Mouse (Mus musculus): ENCODE data around the gene Npc2. TPM values are rescaled to one million over a fixed set of nuclear protein-coding genes. Genes with fewer than 3 reads are reported as not detected.

Npc2 gene
- polyA plus RNA-seq, 1 experiment from 2014 or later, result 24.0 TPM

DNA sequence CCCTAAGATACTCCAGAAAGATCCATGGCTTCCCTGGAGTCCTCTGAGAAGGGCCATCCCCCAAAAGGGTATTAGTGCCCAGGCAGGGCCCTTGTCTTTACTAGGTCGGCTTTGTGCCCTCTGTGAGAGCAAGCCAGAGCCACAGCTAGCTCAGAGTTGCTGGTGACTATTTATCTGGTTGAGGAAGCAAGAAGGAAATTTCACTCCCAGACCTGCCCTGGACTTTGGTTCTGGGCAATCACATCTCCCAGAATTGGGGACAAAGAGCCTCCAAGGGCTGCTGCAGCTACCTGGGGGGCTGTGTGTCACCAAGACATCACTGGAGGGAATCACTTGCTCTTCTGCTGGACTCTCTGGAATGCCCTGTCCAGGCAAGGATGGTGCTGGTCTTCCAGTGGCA lies 33.1 kb upstream of the Npc2 start:
- Histone ChIP-seq H3K27me3 (replicated peaks) (peaks cover 54% of the 10 kb centered on the region), H3K9me3 (replicated peaks) (no peaks in the 10 kb centered on the region), H3K27ac (no peak overlapping the region), H3K4me1 (no peaks in the 10 kb centered on the region; the same call in 1 of the 2 replicates), H3K9ac (no peak overlapping the region), H3K4me3 (no peak overlapping the region), H3K36me3 (no peaks in the 10 kb centered on the region), H3K4me2 (no peak overlapping the region)
- ATAC-seq, result no peak
- 55% methylated on average over 1 of the region's 1 CpGs for WGBS (ENCODE audit: insufficient replicate concordance)

DNA sequence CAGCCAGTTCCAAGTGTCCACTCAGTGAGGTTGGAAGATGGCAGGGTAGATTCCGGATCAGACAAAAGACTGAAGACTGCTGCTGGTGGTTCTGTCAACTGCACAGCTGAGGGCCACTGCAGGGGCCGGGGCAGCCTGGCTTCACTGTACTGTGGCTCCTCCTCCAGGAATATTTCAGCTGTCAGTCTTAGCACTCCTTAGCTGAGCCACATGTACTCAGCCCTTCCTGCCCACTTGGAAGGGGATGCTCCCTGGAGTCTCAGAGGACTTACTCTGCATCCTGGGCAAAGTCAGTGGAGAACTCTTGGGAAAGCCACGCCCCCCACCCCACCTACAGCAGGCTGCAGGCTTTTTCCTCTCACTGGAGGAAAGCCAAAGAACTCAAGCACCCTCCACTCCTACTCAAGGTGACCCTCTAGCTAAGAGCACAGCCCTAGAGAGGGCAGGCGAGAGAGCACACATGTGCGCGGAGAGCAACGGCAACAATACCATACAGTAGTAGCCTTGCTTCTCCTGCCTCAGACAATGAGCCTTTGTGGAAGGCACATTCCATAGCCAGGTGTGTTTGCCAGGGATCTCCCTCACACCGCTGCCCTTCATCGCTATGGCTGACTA lies 32.4 kb upstream of the Npc2 start:
- no peak for ATAC-seq
- H3K27ac ChIP-seq, result no peak overlapping the region
- H3K36me3 ChIP-seq, result no peaks in the 10 kb centered on the region
- no peaks in the 10 kb centered on the region for H3K9me3 ChIP-seq (replicated peaks)
- 63% methylated on average over 9 of the region's 9 CpGs for WGBS (ENCODE audit: insufficient replicate concordance)
- peaks cover 61% of the 10 kb centered on the region for H3K27me3 ChIP-seq (replicated peaks)
- H3K4me3 ChIP-seq, result no peak overlapping the region
- no peak overlapping the region for H3K9ac ChIP-seq
- H3K4me1 ChIP-seq, result no peaks in the 10 kb centered on the region
- no peak overlapping the region for H3K4me2 ChIP-seq

GRCm38 (mm10) chr12:84802625-84803024 lies 29.7 kb upstream of the Npc2 start:
- Histone ChIP-seq H3K4me3 (no peak overlapping the region), H3K9ac (no peak overlapping the region), H3K4me1 (peaks cover 3% of the 10 kb centered on the region; the same call in 1 of the 2 replicates), H3K36me3 (no peaks in the 10 kb centered on the region), H3K4me2 (no peak overlapping the region), H3K27me3 (replicated peaks) (peaks cover 56% of the 10 kb centered on the region), H3K27ac (no peak overlapping the region), H3K9me3 (replicated peaks) (no peaks in the 10 kb centered on the region)
- no peak for ATAC-seq
- 41% methylated on average over 3 of the region's 3 CpGs for WGBS (ENCODE audit: insufficient replicate concordance)

DNA sequence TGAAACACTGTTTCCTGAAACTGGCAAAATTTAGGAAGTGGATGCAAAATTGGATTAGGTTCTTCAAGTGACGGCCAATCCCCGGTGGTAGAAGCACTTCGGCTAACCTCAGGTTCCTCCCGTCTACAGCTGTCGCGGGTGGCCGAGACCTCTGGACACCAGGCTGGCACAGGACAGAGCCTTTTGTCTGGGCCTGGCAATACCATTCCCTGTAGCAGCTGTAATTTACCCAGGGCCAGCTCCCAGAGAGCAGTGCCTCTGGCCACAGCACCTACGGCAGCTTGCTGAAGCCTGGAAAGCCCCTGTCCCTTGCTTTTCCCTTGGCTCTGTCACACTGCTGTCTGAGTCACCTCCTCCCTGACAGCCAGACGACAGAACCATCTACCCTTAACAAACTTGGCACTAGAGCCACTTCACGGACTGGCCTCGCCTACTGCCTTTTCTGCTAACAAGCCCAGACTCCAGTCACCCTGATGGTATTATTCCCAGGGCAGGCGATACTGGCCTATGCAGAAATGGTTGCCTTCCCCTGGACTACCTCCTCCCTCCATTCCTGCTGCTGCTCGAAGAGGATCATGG lies 28.7 kb upstream of the Npc2 start:
- 71% methylated on average over 13 of the region's 13 CpGs for whole genome bisulfite sequencing (ENCODE audit: insufficient replicate concordance)
- Histone ChIP-seq H3K36me3 (no peaks in the 10 kb centered on the region), H3K9ac (no peak overlapping the region)

DNA sequence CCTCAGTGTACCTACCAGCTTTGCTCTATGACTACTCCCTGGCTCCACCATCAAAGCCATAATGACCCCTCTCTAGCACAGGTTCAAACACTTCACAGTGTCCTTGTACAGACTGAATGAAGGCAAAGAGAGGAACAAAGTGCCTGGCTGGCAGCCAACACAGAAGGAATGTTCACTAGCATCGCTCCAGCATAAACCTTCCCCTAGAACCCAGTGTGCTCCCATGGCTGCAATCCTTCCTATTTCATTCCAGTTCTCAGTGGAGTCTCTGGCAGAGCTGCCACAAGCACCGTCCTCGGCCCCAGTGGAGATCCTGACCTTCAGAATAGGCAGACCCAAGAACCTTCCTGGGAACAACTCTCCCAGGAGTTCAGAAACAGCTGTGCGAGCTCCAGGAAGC lies 27.5 kb upstream of the Npc2 start:
- ATAC-seq, result no peak
- Histone ChIP-seq H3K4me2 (no peak overlapping the region), H3K9me3 (replicated peaks) (no peaks in the 10 kb centered on the region), H3K9ac (no peak overlapping the region), H3K4me1 (peaks cover 3% of the 10 kb centered on the region; the same call in 1 of the 2 replicates), H3K27ac (no peak overlapping the region), H3K27me3 (replicated peaks) (peaks cover 43% of the 10 kb centered on the region), H3K36me3 (no peaks in the 10 kb centered on the region), H3K4me3 (no peak overlapping the region)
- WGBS (ENCODE audit: insufficient replicate concordance), result 64% methylated on average over 4 of the region's 4 CpGs

More for the DNA sequence above, 28.7 kb upstream of the Npc2 start:
- no peak overlapping the region for H3K27ac ChIP-seq
- no peak overlapping the region for H3K4me3 ChIP-seq
- H3K27me3 ChIP-seq (replicated peaks), result peaks cover 50% of the 10 kb centered on the region
- H3K4me2 ChIP-seq, result no peak overlapping the region
- no peaks in the 10 kb centered on the region for H3K9me3 ChIP-seq (replicated peaks)
- ATAC-seq, result no peak
- H3K4me1 ChIP-seq, result peaks cover 3% of the 10 kb centered on the region; the same call in 1 of the 2 replicates

DNA sequence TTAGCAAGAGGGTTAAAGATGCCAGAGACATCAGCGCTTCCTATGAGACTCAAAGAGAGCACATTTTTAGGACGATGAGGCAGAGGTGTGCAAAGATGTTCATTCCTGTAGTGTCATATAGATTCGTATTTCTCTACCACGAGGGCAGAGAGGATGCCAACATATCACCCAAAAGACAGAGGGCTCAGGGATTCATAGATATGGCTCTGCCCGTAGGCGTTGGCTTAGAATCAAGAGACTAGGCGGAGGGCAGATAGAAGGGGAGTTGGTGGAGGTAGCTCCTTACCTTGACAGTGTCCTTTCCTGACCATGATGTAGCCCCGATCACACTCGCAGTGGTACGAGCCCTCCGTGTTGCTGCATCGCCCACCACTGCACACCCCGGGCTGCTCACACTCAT lies 26.1 kb upstream of the Npc2 start:
- no peak for ATAC-seq
- H3K9ac ChIP-seq, result no peak overlapping the region
- H3K27ac ChIP-seq, result no peak overlapping the region
- 70% methylated on average over 13 of the region's 13 CpGs for WGBS (ENCODE audit: insufficient replicate concordance)
- no peaks in the 10 kb centered on the region for H3K9me3 ChIP-seq (replicated peaks)
- no peak overlapping the region for H3K4me3 ChIP-seq
- no peak overlapping the region for H3K4me2 ChIP-seq
- H3K36me3 ChIP-seq, result no peaks in the 10 kb centered on the region
- H3K4me1 ChIP-seq, result peaks cover 3% of the 10 kb centered on the region; the same call in 1 of the 2 replicates
- H3K27me3 ChIP-seq (replicated peaks), result peaks cover 51% of the 10 kb centered on the region

GRCm38 (mm10) chr12:84794647-84795046 lies 21.7 kb upstream of the Npc2 start:
- Histone ChIP-seq H3K4me1 (peaks cover 3% of the 10 kb centered on the region; the same call in 1 of the 2 replicates), H3K9me3 (replicated peaks) (no peaks in the 10 kb centered on the region), H3K4me2 (no peak overlapping the region), H3K27ac (no peak overlapping the region), H3K36me3 (no peaks in the 10 kb centered on the region), H3K4me3 (no peak overlapping the region), H3K27me3 (replicated peaks) (peaks cover 63% of the 10 kb centered on the region), H3K9ac (no peak overlapping the region)
- WGBS (ENCODE audit: insufficient replicate concordance), result 79% methylated on average over 8 of the region's 8 CpGs
- ATAC-seq, result no peak

- H3K4me1 ChIP-seq, result no peaks in the 10 kb centered on the region
- 65% methylated on average over 4 of the region's 4 CpGs for WGBS (ENCODE audit: insufficient replicate concordance)
- no peaks in the 10 kb centered on the region for H3K9me3 ChIP-seq (replicated peaks)
- H3K27ac ChIP-seq, result no peak overlapping the region
- no peak overlapping the region for H3K4me2 ChIP-seq
- peaks cover 67% of the 10 kb centered on the region for H3K27me3 ChIP-seq (replicated peaks)
- H3K4me3 ChIP-seq, result no peak overlapping the region
- H3K9ac ChIP-seq, result no peak overlapping the region
- no peaks in the 10 kb centered on the region for H3K36me3 ChIP-seq
- no peak for ATAC-seq
Observed at GRCm38 (mm10) chr12:84792629-84793028, 19.7 kb upstream of the Npc2 start.

DNA sequence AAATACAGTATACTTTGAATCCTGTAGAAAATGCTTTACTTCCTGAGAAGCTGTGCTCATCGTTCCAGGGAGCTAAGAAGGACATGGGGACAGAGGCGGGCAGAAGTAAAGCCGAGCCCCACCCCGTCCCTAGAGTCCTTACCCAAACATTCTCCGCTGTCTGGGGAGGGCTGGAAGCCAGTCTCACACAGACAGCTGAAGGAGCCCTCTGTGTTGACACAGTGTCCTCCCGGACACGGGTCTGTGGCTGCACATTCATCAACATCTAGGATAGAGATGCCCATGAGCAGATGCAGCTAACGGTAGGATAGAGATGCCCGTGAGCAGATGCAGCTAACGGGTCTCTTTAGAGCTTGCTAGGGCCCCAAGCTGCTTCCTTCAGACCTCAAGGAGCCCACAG lies 17.9 kb upstream of the Npc2 start:
- no peaks in the 10 kb centered on the region for H3K4me1 ChIP-seq
- peaks cover 76% of the 10 kb centered on the region for H3K27me3 ChIP-seq (replicated peaks)
- no peaks in the 10 kb centered on the region for H3K9me3 ChIP-seq (replicated peaks)
- H3K4me3 ChIP-seq, result no peak overlapping the region
- no peak overlapping the region for H3K9ac ChIP-seq
- H3K36me3 ChIP-seq, result no peaks in the 10 kb centered on the region
- WGBS (ENCODE audit: insufficient replicate concordance), result 66% methylated on average over 10 of the region's 10 CpGs
- H3K4me2 ChIP-seq, result no peak overlapping the region
- ATAC-seq, result no peak
- H3K27ac ChIP-seq, result no peak overlapping the region

DNA sequence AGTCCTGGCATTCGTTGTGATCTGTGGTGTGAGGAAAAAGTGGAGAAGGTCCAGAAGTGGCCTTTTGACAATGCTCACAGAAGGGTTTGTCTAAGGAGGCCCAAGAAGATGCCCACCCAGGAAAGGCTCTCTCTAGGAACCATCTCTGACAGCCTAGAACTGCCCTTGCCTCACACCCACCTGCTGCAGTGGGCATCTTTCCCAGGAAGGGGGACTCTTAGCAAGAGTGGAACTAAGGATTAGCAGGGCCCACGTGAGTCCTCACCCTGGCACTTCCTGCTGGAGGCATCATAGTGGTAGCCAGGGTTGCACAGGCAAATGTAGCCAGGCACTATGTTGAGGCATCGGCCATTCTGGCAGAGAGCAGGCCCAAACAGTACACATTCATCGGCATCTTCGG lies 13.1 kb upstream of the Npc2 start:
- Histone ChIP-seq H3K27ac (no peak overlapping the region), H3K9me3 (replicated peaks) (no peaks in the 10 kb centered on the region), H3K9ac (no peak overlapping the region), H3K27me3 (replicated peaks) (peaks cover 38% of the 10 kb centered on the region), H3K4me1 (peaks cover 12% of the 10 kb centered on the region), H3K4me3 (no peak overlapping the region), H3K36me3 (no peaks in the 10 kb centered on the region), H3K4me2 (no peak overlapping the region)
- 65% methylated on average over 5 of the region's 5 CpGs for WGBS (ENCODE audit: insufficient replicate concordance)
- no peak for ATAC-seq

DNA sequence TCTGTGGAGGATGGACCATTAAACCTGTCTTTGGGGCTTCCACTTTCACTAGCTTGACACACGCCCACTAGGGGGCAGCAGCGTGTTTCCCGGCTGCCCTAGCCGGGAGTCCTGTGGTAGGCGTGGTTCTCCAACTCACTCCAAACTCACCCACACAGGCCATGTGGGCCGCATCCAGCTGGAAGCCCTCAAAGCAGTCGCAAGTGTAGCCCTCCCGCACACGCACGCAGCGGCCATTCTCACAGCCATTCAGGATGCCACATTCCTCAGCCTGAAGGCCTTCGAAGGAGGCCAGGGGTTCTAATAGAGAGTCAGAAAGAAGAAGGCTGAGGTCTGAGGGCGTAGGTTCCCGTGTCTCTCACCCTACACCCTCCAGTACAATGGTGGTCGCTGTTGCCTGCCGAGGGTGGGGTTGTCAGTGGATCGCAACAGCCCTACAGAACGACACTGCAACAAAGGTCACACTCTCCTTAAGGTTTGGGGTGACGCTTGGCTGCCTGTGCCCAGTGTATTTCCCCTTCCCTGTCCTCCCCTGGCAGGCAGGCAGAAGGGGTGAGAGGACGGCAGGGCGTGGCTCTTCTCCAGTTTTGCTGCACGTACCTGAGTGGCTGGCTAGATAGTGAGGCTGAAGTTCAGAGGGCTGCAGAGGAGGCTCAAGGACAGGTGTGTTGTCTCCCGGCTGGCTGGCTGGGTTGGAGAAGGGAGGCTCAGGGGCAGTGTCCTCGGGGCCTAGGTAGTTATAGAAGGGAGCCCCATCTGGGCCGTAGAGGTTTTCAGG lies 11.8 kb upstream of the Npc2 start:
- H3K9me3 ChIP-seq (replicated peaks), result no peaks in the 10 kb centered on the region
- peaks cover 12% of the 10 kb centered on the region for H3K4me1 ChIP-seq
- no peak overlapping the region for H3K27ac ChIP-seq
- H3K9ac ChIP-seq, result peak overlapping the region; percentile 9; the same call in 1 of the 2 replicates
- H3K27me3 ChIP-seq (replicated peaks), result peaks cover 27% of the 10 kb centered on the region
- peak overlapping the region; percentile 48 for H3K4me2 ChIP-seq
- no peaks in the 10 kb centered on the region for H3K36me3 ChIP-seq
- 28% methylated on average over 25 of the region's 25 CpGs for WGBS (ENCODE audit: insufficient replicate concordance)
- no peak overlapping the region for H3K4me3 ChIP-seq
- peak; percentile 75 for ATAC-seq

DNA sequence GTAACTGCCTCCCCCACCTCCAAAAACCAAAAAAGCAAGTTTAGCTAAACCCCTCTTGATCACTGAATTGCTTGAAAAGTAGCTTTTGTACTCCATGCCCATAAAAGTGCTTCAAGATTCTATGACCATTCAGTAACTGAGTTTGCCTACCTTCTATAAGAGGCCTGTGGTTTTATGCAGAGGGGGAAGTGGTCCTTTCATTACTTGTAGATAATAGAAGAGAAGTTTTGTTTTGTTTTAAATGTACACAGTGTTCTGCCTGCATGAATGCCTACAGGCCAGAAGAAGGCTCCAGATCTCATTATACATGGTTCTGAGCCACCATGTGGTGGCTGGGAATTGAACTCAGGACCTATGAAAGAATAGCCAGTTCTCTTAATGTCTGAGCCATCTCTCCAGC lies 3.3 kb upstream of the Npc2 start:
- no peaks in the 10 kb centered on the region for H3K27me3 ChIP-seq (replicated peaks)
- no peak overlapping the region for H3K4me2 ChIP-seq
- H3K4me3 ChIP-seq, result no peak overlapping the region
- H3K27ac ChIP-seq, result no peak overlapping the region
- peaks cover 21% of the 10 kb centered on the region for H3K36me3 ChIP-seq
- H3K4me1 ChIP-seq, result peaks cover 29% of the 10 kb centered on the region
- no peak for ATAC-seq
- H3K9ac ChIP-seq, result no peak overlapping the region
- no peaks in the 10 kb centered on the region for H3K9me3 ChIP-seq (replicated peaks)

Measured in liver, embryonic 12.5 days (tissue).